Mouse (Mus musculus) midbrain, postnatal 0 days (tissue): ENCODE results near the gene Gm11084. TPM values are rescaled to one million over a fixed set of nuclear protein-coding genes. Genes with fewer than 3 reads are reported as not detected.
A peak's percentile ranks its signal among the peaks of the same experiment; 100 is the strongest.

Experiments
- ATAC-seq: fragments of 200-750 bp; cut with Nextera tagmentation; 2 replicates; pipeline ENCODE4 v1.8.0; 2017; ENCODE audit warnings: moderate number of reproducible peaks, mild to moderate bottlenecking, moderate TSS enrichment, moderate library complexity; ENCODE audit not compliant: low FRiP score
- DNase-seq: peaks from one replicate; pipeline ENCODE4 v3.0.0-alpha.2; 2015; ENCODE audit warnings: low spot score
- H3K27ac ChIP-seq: fragments of 300-500 bp; sonication (generic); 2 replicates; pipeline ENCODE4 v1.5.1; 2014; ENCODE audit warnings: low read depth, mild to moderate bottlenecking, low read length, mixed read lengths
- H3K27me3 ChIP-seq: fragments of 300-500 bp; sonication (generic); 2 replicates; pipeline ENCODE4 v1.6.1; 2014; ENCODE audit warnings: low read length, control low read depth, mixed read lengths; ENCODE audit not compliant: insufficient read depth
- H3K36me3 ChIP-seq: fragments of 300-500 bp; sonication (generic); 2 replicates; pipeline ENCODE4 v1.6.1; 2014; ENCODE audit warnings: low read length, control low read depth, mixed read lengths; ENCODE audit not compliant: insufficient read depth
- H3K4me1 ChIP-seq: fragments of 300-500 bp; sonication (generic); 2 replicates; pipeline ENCODE4 v1.6.1; 2014; ENCODE audit warnings: mild to moderate bottlenecking, control low read depth, antibody characterized with exemption, low read length, mixed read lengths; ENCODE audit not compliant: insufficient read depth
- H3K4me2 ChIP-seq: fragments of 300-500 bp; sonication (generic); 2 replicates; pipeline ENCODE4 v1.6.1; 2014; ENCODE audit warnings: low read depth, mild to moderate bottlenecking, low read length, mixed read lengths; ENCODE audit not compliant: poor library complexity, severe bottlenecking
- H3K4me3 ChIP-seq: fragments of 300-500 bp; sonication (generic); 2 replicates; pipeline ENCODE4 v1.5.1; 2014; ENCODE audit warnings: low read depth, mild to moderate bottlenecking, low read length, moderate library complexity
- H3K9ac ChIP-seq: fragments of 300-500 bp; sonication (generic); replicated peaks from 2 replicates; pipeline ENCODE4 v1.6.1; 2014; ENCODE audit warnings: mild to moderate bottlenecking, low read length, moderate library complexity, mixed read lengths; ENCODE audit not compliant: poor library complexity, severe bottlenecking
- H3K9me3 ChIP-seq: fragments of 300-500 bp; sonication (generic); 2 replicates; pipeline ENCODE4 v1.6.1; 2016; ENCODE audit warnings: low read length, control low read depth
- CTCF ChIP-seq: IDR thresholded peaks from 2 replicates; pipeline ENCODE4 v1.5.1; 2016; ENCODE audit warnings: antibody characterized with exemption, mild to moderate bottlenecking
- WGBS: fragments of 180-500 bp; shearing (Covaris S2); extraction: QIAGEN DNeasy Blood & Tissue Kit; methylation state at CpG from one replicate; pipeline ENCODE4 v1.1.7; 2014; 5-methylcytosine and 5-hydroxymethylcytosine counted together
- polyA plus RNA-seq: library from polyadenylated mRNA; unstranded; fragments of >200 nt; fragmentation: Nextera tagmentation; extraction: Ambion mirVana; gene quantifications from 2 replicates; pipeline ENCODE4 v1.2.1, GENCODE M21; 2015
- total RNA-seq: library from RNA; depleted of rRNA; stranded (reverse); fragments of >200 nt; gene quantifications from 2 replicates; pipeline ENCODE4 v1.2.3, GENCODE M21; 2014

The Gm11084 gene
- total and polyA plus RNA-seq, 2 experiments from 2014 or later = not detected

GRCm38 (mm10) chr2:72970302-72970701, 16.2 kb downstream of the Gm11084 start:
- no peak overlapping the region for H3K9ac ChIP-seq
- no peak for ATAC-seq
- 94% methylated on average over 4 of the region's 4 CpGs for WGBS
- H3K27ac ChIP-seq = no peak overlapping the region
- H3K27me3 ChIP-seq = no peaks in the 10 kb centered on the region
- H3K4me2 ChIP-seq = no peak overlapping the region
- H3K9me3 ChIP-seq = no peaks in the 10 kb centered on the region
- H3K36me3 ChIP-seq = peaks cover 14% of the 10 kb centered on the region; the same call in 1 of the 2 replicates
- DNase-seq = no peak
- H3K4me3 ChIP-seq = no peak overlapping the region
- no peaks in the 10 kb centered on the region for H3K4me1 ChIP-seq
- TF ChIP-seq CTCF = peak; percentile 43; the same call in 1 of the 2 replicates

- H3K4me3 ChIP-seq = no peak overlapping the region
- no peak for DNase-seq
- H3K4me2 ChIP-seq = no peak overlapping the region
- H3K4me1 ChIP-seq = no peaks in the 10 kb centered on the region
- no peaks in the 10 kb centered on the region for H3K27me3 ChIP-seq
- no peak for TF ChIP-seq CTCF
- no peaks in the 10 kb centered on the region for H3K9me3 ChIP-seq
- H3K36me3 ChIP-seq = peaks cover 14% of the 10 kb centered on the region; the same call in 1 of the 2 replicates
- H3K9ac ChIP-seq = no peak overlapping the region
- whole genome bisulfite sequencing = 95% methylated on average over 1 of the region's 1 CpGs
- H3K27ac ChIP-seq = no peak overlapping the region
- no peak for ATAC-seq
Measured at GRCm38 (mm10) chr2:72968536-72968935, 18.0 kb downstream of the Gm11084 start.

DNA sequence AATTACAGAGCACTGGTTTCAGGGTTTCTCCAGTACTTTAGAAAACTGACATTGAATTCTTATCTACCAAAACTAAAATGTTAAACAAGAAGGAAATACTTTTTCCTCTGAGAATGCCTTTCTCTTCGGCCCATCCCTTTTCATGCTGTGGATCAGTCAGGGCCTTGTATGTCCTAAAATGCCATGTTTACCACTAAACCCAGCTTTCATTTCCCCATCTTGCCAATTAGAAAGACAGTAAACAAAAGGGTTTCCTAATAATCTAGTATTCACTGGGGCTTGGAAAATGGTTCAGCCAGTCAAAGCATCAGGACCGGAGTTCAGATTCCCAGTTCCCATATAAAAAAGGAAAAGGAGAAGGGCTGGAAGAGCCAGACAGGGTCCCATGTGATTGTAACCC, 21.1 kb downstream of the Gm11084 start:
- no peak for TF ChIP-seq CTCF
- H3K4me1 ChIP-seq = no peaks in the 10 kb centered on the region
- no peak overlapping the region for H3K27ac ChIP-seq
- ATAC-seq (no peak), DNase-seq (no peak)
- no peak overlapping the region for H3K9ac ChIP-seq
- H3K4me3 ChIP-seq = no peak overlapping the region
- WGBS = 83% methylated on average over 2 of the region's 2 CpGs
- no peak overlapping the region for H3K4me2 ChIP-seq
- peaks cover 9% of the 10 kb centered on the region; the same call in 1 of the 2 replicates for H3K36me3 ChIP-seq
- H3K27me3 ChIP-seq = no peaks in the 10 kb centered on the region
- H3K9me3 ChIP-seq = no peaks in the 10 kb centered on the region

GRCm38 (mm10) chr2:72956415-72956814, 30.1 kb downstream of the Gm11084 start:
- no peaks in the 10 kb centered on the region for H3K9me3 ChIP-seq
- H3K4me2 ChIP-seq = no peak overlapping the region
- DNase-seq (no peak), ATAC-seq (no peak)
- 0 out of 2 replicates have a peak, but pooled peaks have one; percentile 3 for TF ChIP-seq CTCF
- no peaks in the 10 kb centered on the region for H3K36me3 ChIP-seq
- no peak overlapping the region for H3K4me3 ChIP-seq
- H3K4me1 ChIP-seq = no peaks in the 10 kb centered on the region
- WGBS = 97% methylated on average over 3 of the region's 3 CpGs
- H3K27ac ChIP-seq = no peak overlapping the region
- no peak overlapping the region for H3K9ac ChIP-seq
- H3K27me3 ChIP-seq = no peaks in the 10 kb centered on the region

DNA sequence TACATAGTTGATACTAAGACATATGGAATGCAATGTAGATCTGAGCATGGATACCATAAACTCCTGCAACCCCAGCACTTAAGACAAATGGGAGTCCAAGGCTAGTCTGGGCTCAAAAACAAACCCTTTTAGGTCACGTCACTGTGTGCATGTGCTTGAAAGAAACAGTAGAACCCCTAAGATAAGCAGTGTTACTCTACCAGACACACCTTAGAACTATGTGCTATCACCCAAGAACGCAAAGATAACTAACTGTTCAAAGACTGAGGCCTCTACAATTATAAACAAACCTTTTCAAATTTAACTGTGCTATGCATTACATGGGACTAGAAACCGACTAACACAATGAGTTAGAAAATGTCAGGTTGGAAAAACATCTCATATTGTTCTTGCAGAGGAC, 33.5 kb downstream of the Gm11084 start:
- Histone ChIP-seq H3K4me3 (no peak overlapping the region), H3K4me1 (no peaks in the 10 kb centered on the region), H3K27me3 (no peaks in the 10 kb centered on the region), H3K4me2 (no peak overlapping the region), H3K9me3 (no peaks in the 10 kb centered on the region), H3K27ac (no peak overlapping the region), H3K9ac (no peak overlapping the region), H3K36me3 (no peaks in the 10 kb centered on the region)
- TF ChIP-seq CTCF = no peak
- ATAC-seq = no peak
- no peak for DNase-seq
- WGBS = 96% methylated on average over 3 of the region's 3 CpGs

- no peak overlapping the region for H3K4me3 ChIP-seq
- 0 out of 2 replicates have a peak, but pooled peaks cover 7% of the 10 kb centered on the region for H3K36me3 ChIP-seq
- H3K4me1 ChIP-seq = no peaks in the 10 kb centered on the region
- H3K9me3 ChIP-seq = no peaks in the 10 kb centered on the region
- DNase-seq (no peak), ATAC-seq (no peak)
- H3K27ac ChIP-seq = no peak overlapping the region
- H3K4me2 ChIP-seq = no peak overlapping the region
- H3K9ac ChIP-seq = no peak overlapping the region
- WGBS = 10% methylated on average over 1 of the region's 1 CpGs
- H3K27me3 ChIP-seq = no peaks in the 10 kb centered on the region
- TF ChIP-seq CTCF = no peak
Measured at GRCm38 (mm10) chr2:72935937-72936336, 50.6 kb downstream of the Gm11084 start.
